Mouse (Mus musculus): ENCODE data around the gene Kcnd3.

GRCm38 (mm10) chr3:105544106-105544505 is 92.0 kb downstream of the Kcnd3 start:
- no peak for TF ChIP-seq CTCF (IDR thresholded peaks at IDR 0.05; ENCODE audit: extremely low read depth, insufficient read depth, low read length)
- TF ChIP-seq POLR2A (IDR thresholded peaks at IDR 0.05; ENCODE audit: extremely low read depth, insufficient read depth, low read length): no peak
